In genomic region chr8:71375581-71376422, GRCm38 (mm10) we compare ENCODE assay signal across 8 mouse cellular contexts. TPM values are rescaled to one million over a fixed set of nuclear protein-coding genes. Genes with fewer than 3 reads are reported as not detected.
DNase-seq lines count a peak whose midpoint lies in the region; ATAC-seq lines count a peak whose summit lies in the region.

No protein-coding gene starts in this region.

- H3K4me3 ChIP-seq in forebrain, embryonic 16.5 days (replicated peaks; ENCODE audit: low read length), result peak overlapping the region; percentile 45
- H3K4me3 ChIP-seq in intestine, embryonic 15.5 days (replicated peaks), result peak overlapping the region; percentile 20
- peak overlapping the region; percentile 39 for H3K4me3 ChIP-seq in midbrain, embryonic 15.5 days

- H3K9ac ChIP-seq in forebrain, embryonic 16.5 days (replicated peaks; ENCODE audit: low read depth, low read length), result peak overlapping the region; percentile 70
- peak overlapping the region; percentile 27 for H3K9ac ChIP-seq in intestine, embryonic 15.5 days
- peak overlapping the region; percentile 49 for H3K9ac ChIP-seq in midbrain, embryonic 15.5 days

- no peaks in the 10 kb centered on the region for H3K9me3 ChIP-seq in forebrain, embryonic 16.5 days (ENCODE audit: control insufficient read depth, low read length)
- no peaks in the 10 kb centered on the region for H3K9me3 ChIP-seq in intestine, embryonic 15.5 days
- no peaks in the 10 kb centered on the region for H3K9me3 ChIP-seq in midbrain, embryonic 15.5 days

- H3K27me3 ChIP-seq in forebrain, embryonic 16.5 days (replicated peaks; ENCODE audit: control insufficient read depth, insufficient read depth, low read length), result no peaks in the 10 kb centered on the region; the same call in 1 of the 2 replicates
- H3K27me3 ChIP-seq in intestine, embryonic 15.5 days (replicated peaks), result no peaks in the 10 kb centered on the region
- H3K27me3 ChIP-seq in midbrain, embryonic 15.5 days (replicated peaks), result peaks cover 3% of the 10 kb centered on the region; the same call in 1 of the 2 replicates

- peak overlapping the region; percentile 75 for H3K4me2 ChIP-seq in forebrain, embryonic 16.5 days (ENCODE audit: low read length)
- H3K4me2 ChIP-seq in intestine, embryonic 15.5 days (replicated peaks), result peak overlapping the region; percentile 61
- H3K4me2 ChIP-seq in midbrain, embryonic 15.5 days, result peak overlapping the region; percentile 80

- 0 out of 2 replicates have a peak, but pooled peaks cover 2% of the 10 kb centered on the region for H3K36me3 ChIP-seq in forebrain, embryonic 16.5 days (ENCODE audit: control insufficient read depth, insufficient read depth)
- H3K36me3 ChIP-seq in intestine, embryonic 15.5 days, result peaks cover 25% of the 10 kb centered on the region
- H3K36me3 ChIP-seq in midbrain, embryonic 15.5 days (replicated peaks), result no peaks in the 10 kb centered on the region

- H3K4me1 ChIP-seq in forebrain, embryonic 16.5 days (replicated peaks; ENCODE audit: control insufficient read depth, insufficient read depth, low read length), result peaks cover 33% of the 10 kb centered on the region
- H3K4me1 ChIP-seq in intestine, embryonic 15.5 days (replicated peaks), result peaks cover 45% of the 10 kb centered on the region
- peaks cover 44% of the 10 kb centered on the region for H3K4me1 ChIP-seq in midbrain, embryonic 15.5 days

- WGBS in forebrain, embryonic 16.5 days, result 5% methylated on average over 73 of the region's 74 CpGs
- WGBS in intestine, embryonic 15.5 days, result 14% methylated on average over 74 of the region's 74 CpGs
- WGBS in midbrain, embryonic 15.5 days, result 4% methylated on average over 61 of the region's 74 CpGs

- no peak for ATAC-seq in CD4-positive, CD25-positive, alpha-beta regulatory T cell, adult 4 months
- ATAC-seq in forebrain, embryonic 16.5 days, result no peak
- ATAC-seq in intestine, embryonic 15.5 days, result peak; percentile 52
- peak; percentile 8; the same call in 1 of the 2 replicates for ATAC-seq in midbrain, embryonic 15.5 days (replicated peaks)

- DNase-seq in CD4-positive, CD25-positive, alpha-beta regulatory T cell, adult 2 months (ENCODE audit: low read depth, low spot score), result peak; percentile 71
- DNase-seq in cerebellum, adult 18-20 months, result peak; percentile 81 to 88
- DNase-seq in liver, result peak; percentile 85
- DNase-seq in spleen, postnatal 4 days (ENCODE audit: low spot score in 2 of 2), result peak; percentile 65 to 78

- peak overlapping the region; percentile 47; the same call in 1 of the 2 replicates for H3K27ac ChIP-seq in forebrain, embryonic 16.5 days (ENCODE audit: low read length)
- peak overlapping the region; percentile 64 for H3K27ac ChIP-seq in intestine, embryonic 15.5 days
- peak overlapping the region; percentile 79 for H3K27ac ChIP-seq in midbrain, embryonic 15.5 days

RNA-seq across cellular contexts. Expression of gene Ocel1, which starts 4.7 kb away (rescaled TPM):
- 1 to 10 TPM; 3.9 to 4.1 TPM for polyA plus RNA-seq in CD4-positive, CD25-positive, alpha-beta regulatory T cell, adult 4 months (2017; shearing (Covaris generic))
- polyA plus RNA-seq in forebrain, embryonic 16.5 days (2015; fragmentation: Nextera tagmentation; extraction: Ambion mirVana), result 7.8 and 8.0 TPM in 2 replicates
- 6.7 and 7.9 TPM in 2 replicates for polyA plus RNA-seq in intestine, embryonic 15.5 days (2015; fragmentation: Nextera tagmentation; extraction: Ambion mirVana)
- polyA plus RNA-seq in midbrain, embryonic 15.5 days (2015; fragmentation: Nextera tagmentation; extraction: Ambion mirVana), result 6.5 and 6.8 TPM in 2 replicates

RNA-seq across cellular contexts. Expression of gene Nr2f6, which starts 6.0 kb away (rescaled TPM):
- under 1 TPM in 1 of 2 experiments, not detected in 1; 0.36 TPM for polyA plus RNA-seq in CD4-positive, CD25-positive, alpha-beta regulatory T cell, adult 4 months (2017; shearing (Covaris generic))
- polyA plus RNA-seq in forebrain, embryonic 16.5 days (2015; fragmentation: Nextera tagmentation; extraction: Ambion mirVana), result 11.8 and 13.2 TPM in 2 replicates
- polyA plus RNA-seq in intestine, embryonic 15.5 days (2015; fragmentation: Nextera tagmentation; extraction: Ambion mirVana), result 81.1 and 85.7 TPM in 2 replicates
- 25.0 and 28.7 TPM in 2 replicates for polyA plus RNA-seq in midbrain, embryonic 15.5 days (2015; fragmentation: Nextera tagmentation; extraction: Ambion mirVana)

RNA-seq across cellular contexts. Expression of gene Use1, which starts 9.2 kb away (rescaled TPM):
- polyA plus RNA-seq in CD4-positive, CD25-positive, alpha-beta regulatory T cell, adult 4 months (2017; shearing (Covaris generic)), result 100 to 1,000 TPM; 292 to 321 TPM
- polyA plus RNA-seq in forebrain, embryonic 16.5 days (2015; fragmentation: Nextera tagmentation; extraction: Ambion mirVana), result 100 and 115 TPM in 2 replicates
- polyA plus RNA-seq in intestine, embryonic 15.5 days (2015; fragmentation: Nextera tagmentation; extraction: Ambion mirVana), result 93.5 and 93.8 TPM in 2 replicates
- polyA plus RNA-seq in midbrain, embryonic 15.5 days (2015; fragmentation: Nextera tagmentation; extraction: Ambion mirVana), result 117 and 119 TPM in 2 replicates

RNA-seq across cellular contexts. Expression of gene Ushbp1, which starts 19.8 kb away (rescaled TPM):
- polyA plus RNA-seq in CD4-positive, CD25-positive, alpha-beta regulatory T cell, adult 4 months (2017; shearing (Covaris generic)), result not detected
- 6.1 and 6.9 TPM in 2 replicates for polyA plus RNA-seq in forebrain, embryonic 16.5 days (2015; fragmentation: Nextera tagmentation; extraction: Ambion mirVana)
- polyA plus RNA-seq in intestine, embryonic 15.5 days (2015; fragmentation: Nextera tagmentation; extraction: Ambion mirVana), result 8.8 and 10.8 TPM in 2 replicates
- polyA plus RNA-seq in midbrain, embryonic 15.5 days (2015; fragmentation: Nextera tagmentation; extraction: Ambion mirVana), result 7.4 and 7.7 TPM in 2 replicates

RNA-seq across cellular contexts. Expression of gene Babam1, which starts 20.9 kb away (rescaled TPM):
- polyA plus RNA-seq in CD4-positive, CD25-positive, alpha-beta regulatory T cell, adult 4 months (2017; shearing (Covaris generic)), result 10 to 100 TPM; 54.6 to 55.8 TPM
- 103 and 105 TPM in 2 replicates for polyA plus RNA-seq in forebrain, embryonic 16.5 days (2015; fragmentation: Nextera tagmentation; extraction: Ambion mirVana)
- 97.8 and 99.8 TPM in 2 replicates for polyA plus RNA-seq in intestine, embryonic 15.5 days (2015; fragmentation: Nextera tagmentation; extraction: Ambion mirVana)
- polyA plus RNA-seq in midbrain, embryonic 15.5 days (2015; fragmentation: Nextera tagmentation; extraction: Ambion mirVana), result 101 and 102 TPM in 2 replicates

Comparison
In these comparisons a context has a peak if more than half of its experiments do, and no peak if none do; other contexts are left out.
1. ATAC-seq: peak in intestine, embryonic 15.5 days (single experiment) and midbrain, embryonic 15.5 days (single experiment); none in CD4-positive, CD25-positive, alpha-beta regulatory T cell, adult 4 months (single experiment) and forebrain, embryonic 16.5 days (single experiment).
2. Peak in every context shown above with its lines, with median percentiles within 50 percentile points of each other: DNase-seq, H3K27ac ChIP-seq, H3K4me2 ChIP-seq, H3K4me3 ChIP-seq and H3K9ac ChIP-seq.